Mouse (Mus musculus) adipocyte (in vitro differentiated cells): ENCODE measurements at regions not wholly inside any gene's neighbourhood (a gene's known extent, or its start where the extent isn't known, plus 50 kb on each side); places are given as distances from the start of the nearest gene placed in this dataset.

Experiments
- DNase-seq: peaks from one replicate; pipeline ENCODE4 v3.0.0-alpha.2; 2016; ENCODE audit warnings: low spot score

GRCm38 (mm10) chr10:51970113-51970512 lies 52.2 kb upstream of the Vgll2 start:
- no peak for DNase-seq
